Mouse (Mus musculus) liver (tissue): ENCODE measurements around the gene Ptprt.

Source experiments
- DNase-seq: peaks from one replicate; pipeline ENCODE4 v3.0.0-alpha.2; 2020; ENCODE audit warnings: mixed read lengths

The Ptprt gene

GRCm38 (mm10) chr2:162660941-162661386 is at the start of gene Ptprt:
Gene Ptprt, minus strand, starts transcription at chr2:162661147.
- no peak for DNase-seq

DNA sequence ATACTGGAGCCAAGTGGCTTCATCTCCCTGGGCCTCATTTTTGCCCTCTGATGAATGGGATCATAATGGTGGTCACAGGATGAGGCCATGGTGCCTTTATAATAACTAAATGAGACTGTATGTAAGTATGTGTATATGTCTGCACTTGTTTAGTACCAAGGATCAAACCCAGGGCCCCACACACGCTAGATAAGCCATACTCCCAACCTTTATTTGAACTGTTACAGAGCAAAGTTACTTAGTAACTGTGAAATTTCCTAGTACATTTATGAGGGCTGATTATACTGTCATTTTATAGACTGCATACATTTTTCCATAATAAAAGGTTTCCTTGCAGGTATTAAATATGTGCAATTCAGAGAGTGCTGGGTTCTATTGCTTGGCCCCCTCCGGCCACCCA is 49.5 kb upstream of the Ptprt start:
- no peak for DNase-seq

DNA sequence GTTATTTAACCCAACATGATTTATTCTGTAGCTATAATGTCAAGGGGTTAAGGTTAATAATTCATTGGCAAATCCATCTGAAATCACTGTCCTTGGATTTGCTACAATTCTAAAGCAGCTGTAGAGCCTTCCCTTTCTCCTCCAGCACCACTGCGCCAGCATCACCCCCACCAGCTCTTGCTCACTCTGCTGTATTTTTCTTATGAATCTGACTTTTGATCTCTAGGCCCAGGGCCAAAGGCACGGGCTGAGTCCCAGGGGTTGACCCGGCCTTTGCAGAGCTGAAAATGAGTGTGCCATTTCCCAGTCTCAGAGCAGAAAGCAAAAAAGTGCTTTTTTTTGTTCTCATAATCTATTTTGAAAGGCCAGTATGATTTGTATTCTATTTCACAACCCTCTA is 38.7 kb upstream of the Ptprt start:
- DNase-seq, result no peak

GRCm38 (mm10) chr2:162699036-162699435 is 38.1 kb upstream of the Ptprt start:
- DNase-seq, result no peak

DNA sequence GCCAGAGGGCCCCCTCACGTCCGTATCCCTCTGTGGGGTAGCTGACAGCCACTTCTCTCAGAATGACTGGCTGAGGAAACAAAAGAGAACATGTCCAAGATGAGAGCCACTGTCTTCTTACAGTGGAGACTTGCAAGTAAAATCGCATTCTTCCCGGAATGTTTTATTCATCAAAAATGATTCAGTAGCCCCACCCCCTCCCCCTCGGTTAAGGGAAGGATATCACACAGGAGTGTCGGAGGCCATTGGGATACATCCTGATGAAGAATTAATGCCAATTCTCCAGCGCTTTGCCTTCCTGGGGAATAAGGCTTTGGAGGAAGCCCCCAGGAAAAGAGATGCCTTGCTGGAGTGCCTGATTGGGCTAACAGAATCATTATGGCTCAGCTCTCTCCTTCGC is 37.1 kb upstream of the Ptprt start:
- no peak for DNase-seq

DNA sequence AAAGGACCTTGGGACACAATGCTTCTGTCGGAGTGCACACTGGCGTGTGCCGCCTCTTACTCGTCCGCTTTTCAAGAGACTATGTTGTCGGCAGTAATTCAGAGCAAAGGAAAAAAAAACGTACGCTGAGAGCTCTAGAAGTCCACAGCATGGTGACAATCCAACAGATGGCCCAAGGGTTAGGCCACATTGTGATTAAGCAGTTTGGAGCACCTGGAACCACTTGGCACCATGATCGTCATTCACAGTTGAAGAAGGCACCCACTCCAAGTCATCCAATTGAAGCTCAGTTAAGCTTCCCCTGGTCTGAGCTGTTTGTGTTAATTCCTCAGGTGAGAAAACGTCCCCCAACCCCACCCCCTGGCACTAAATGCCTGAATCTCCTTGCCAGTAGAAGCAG is 36.2 kb upstream of the Ptprt start:
- no peak for DNase-seq

DNA sequence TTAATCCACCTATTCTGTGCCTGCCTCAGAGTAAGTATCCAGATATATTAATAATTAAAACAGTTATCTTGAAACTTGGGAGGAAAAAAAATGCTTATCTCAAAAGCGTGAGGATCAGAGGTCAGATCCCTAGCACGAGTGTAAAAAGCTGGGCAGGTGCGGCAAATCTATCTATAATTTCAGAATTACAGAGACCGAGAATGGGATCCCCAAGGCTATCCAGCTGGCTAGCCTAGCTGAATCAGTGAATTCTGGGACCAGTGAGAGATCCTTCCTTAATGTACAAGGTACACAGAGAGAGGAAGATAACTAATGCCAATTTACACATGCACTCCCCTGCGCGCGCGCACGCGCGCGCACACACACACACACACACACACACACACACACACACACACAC is 31.2 kb upstream of the Ptprt start:
- DNase-seq, result no peak

- DNase-seq, result peak; percentile 8
Measured at GRCm38 (mm10) chr2:162682674-162683073, 21.7 kb upstream of the Ptprt start.

DNA sequence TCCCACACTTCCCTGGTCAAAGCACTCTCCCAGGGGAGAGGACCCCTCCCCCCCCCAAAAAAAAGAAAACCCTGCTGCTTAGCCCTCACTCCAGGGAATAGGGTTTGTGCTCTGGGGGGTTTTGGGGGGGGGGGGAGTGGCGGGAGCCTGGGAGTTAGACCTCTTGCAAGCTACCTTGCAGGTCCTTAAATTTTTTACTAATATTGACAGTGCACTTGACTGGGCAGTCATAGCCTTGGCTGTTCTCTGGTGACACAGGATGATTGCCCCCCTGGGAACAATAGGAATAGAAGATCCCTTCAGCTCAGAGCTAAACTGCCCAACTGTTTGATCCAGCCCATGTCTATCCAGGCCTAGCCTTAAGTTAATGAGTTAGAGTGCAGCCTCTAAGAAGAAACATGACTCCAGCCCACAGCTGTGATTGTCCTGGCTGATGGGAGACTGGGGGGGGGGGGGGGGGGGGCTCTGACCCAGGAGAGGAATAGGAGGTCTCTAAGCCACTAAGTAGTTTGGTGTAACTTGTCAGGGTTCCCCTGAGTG is 1.6 kb upstream of the Ptprt start:
- DNase-seq, result no peak

DNA sequence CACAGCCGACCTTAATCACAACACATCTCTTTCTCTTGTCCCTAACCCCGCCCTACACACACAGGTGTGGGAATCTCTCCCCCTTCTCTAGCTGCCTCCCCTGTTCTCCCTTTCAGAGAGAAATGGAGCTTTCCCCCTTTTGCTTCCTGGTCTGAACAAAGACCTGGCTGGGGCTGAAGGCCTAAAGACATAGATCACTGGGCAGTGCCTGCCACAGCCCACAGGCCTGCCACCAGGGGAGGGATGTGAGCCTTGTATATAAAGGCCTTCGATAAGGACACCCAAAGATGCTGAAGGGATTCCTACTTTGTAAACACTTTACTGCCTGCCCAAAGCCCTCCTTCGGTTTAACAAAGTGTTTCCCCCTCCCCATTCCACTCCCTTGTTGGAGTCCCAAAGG is 786 bp upstream of the Ptprt start:
- no peak for DNase-seq

DNA sequence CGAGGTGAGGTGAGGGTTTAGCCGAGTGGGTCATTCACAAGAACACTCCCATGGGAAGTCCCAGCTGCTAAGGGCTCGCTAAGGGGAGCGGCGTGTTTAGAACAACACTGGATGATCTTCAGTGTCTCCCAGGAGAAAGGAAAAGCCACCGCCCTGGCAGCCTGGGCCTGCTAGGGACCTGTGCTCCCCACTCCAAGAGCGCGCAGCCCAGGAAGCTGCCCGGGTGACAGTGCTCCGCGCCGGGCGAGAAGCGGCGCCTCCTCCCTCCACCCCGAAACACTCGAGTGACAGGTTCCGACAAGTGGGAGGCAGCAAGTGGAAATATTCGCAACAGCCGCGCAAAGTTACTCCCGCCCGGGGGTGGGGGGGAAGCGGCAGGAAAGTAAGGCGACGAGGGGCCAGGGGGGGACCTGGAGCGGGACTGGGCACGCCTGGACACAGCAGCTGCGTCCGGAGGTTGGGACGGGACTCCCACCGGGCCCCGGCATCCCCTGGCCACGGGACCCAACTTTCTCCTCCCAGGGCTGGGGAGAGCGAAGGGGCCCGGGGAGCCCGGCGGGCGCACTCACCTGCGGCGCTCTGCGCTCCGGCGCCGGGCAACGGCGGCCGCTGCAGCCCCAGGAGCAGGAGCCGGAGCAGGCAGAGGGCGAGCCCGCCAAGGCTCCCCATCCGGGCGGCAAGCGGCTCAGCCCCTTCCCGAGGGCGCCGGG is 561 bp downstream of the Ptprt start:
- no peak for DNase-seq

GRCm38 (mm10) chr2:162658997-162659396 is 1.9 kb downstream of the Ptprt start:
- DNase-seq, result peak; percentile 69

DNA sequence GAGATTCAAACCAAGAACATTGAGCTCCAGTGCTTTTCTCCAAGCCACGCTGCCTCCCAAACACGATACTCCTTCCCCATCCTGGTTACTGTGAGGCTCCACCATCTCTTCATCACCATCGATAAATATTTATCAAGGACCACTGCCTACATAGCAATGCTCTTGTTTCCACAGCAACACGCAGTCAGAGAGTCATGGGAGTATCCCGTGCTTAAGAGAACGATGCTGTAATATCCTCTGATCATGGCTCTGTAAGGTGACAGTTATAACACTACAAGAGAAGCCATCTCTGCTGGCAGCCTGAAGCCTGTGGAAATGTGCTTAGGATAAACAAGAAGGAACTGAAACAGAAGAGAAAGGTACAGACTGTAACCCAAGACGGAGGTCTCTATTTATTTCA is 3.4 kb downstream of the Ptprt start:
- DNase-seq, result no peak

- no peak for DNase-seq
Measured at GRCm38 (mm10) chr2:162654416-162654815, 6.5 kb downstream of the Ptprt start.

- no peak for DNase-seq
Measured at GRCm38 (mm10) chr2:162638676-162639075, 22.3 kb downstream of the Ptprt start.

- no peak for DNase-seq
Measured at GRCm38 (mm10) chr2:162637537-162637936, 23.4 kb downstream of the Ptprt start.

DNA sequence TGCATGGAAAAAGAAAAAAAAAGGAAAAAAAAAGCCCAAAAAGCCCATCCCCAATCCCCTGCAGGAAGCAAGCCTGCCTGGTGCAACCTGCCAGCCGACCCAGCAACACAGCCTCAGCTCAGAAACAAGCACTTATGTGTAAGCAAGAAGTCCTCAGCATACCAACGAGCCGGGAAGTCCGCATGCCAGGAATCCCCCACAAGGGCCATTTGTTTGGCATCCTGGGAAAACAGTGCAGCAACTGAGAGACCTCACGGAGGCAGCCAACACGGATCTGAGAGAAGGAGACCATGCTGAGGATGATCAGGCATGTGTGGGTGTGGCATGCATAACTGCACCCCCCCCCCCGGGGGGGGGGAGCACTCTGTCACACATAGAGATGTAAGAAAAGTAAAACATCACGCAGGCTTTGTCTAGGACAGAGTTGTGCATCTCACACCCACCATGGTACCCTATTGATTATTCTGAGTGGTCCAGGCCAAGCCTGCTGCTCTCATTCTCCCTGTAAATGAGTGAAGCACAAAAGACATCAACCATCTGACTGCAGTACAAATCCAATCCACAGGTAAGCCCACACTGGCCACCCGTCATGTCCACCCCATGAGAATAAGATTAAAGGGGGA is 24.4 kb downstream of the Ptprt start:
- DNase-seq, result no peak

DNA sequence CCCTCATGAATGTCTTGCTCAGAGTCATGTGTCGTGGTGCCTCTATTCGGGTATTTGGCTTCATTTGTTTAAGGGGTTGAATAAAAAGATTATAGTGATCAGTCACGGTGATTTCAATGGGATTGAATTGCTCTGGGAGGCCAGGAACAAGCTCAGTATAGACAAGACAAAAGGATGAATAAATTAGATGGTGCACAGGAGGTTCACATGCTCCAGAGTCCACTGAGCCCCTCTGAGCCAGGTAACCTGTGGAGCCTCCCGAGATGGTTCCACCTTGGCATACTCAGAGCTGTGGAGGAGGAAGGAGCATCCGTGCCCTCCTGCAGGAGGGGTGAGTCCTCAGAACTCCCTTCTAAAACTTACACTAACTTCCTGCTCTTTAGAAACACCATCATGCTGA is 26.0 kb downstream of the Ptprt start:
- no peak for DNase-seq

DNA sequence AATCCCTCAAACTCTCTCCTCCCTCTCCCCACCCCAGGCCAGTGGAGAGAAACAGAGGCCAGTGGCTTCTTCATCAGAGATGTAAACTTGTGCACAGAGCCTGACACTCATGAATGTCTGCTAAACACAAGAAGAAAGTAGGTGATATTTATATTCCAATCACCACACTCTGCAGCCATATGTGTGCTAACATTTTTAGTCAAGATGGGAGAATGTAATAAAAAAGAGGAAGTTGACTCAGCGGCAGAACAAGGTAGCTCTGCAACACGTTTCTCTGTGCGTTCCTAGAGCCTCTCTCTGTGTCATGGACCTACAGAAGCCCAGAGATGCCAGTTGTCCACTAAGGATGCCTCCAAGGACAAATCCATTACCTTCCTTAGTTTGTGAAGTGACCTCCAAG is 34.9 kb downstream of the Ptprt start:
- no peak for DNase-seq

DNA sequence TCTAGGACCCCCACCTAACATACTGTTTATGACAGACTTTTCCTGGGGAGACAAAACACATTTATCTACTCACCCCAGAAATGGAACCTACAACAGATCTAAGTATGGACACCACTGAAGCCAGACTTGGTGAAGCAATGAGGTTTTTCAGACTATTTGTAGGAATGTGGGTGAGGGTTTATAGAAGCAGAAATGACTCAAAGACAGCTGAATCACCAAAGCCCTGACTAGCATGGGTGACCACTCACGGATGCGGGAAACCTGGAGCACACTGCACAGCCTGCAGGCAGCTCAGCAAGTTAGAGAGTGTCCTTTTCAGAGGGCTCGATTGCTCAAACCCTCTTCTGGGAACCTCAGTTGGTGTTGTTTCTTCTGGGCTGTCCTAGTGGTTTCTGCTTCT is 36.2 kb downstream of the Ptprt start:
- no peak for DNase-seq

DNA sequence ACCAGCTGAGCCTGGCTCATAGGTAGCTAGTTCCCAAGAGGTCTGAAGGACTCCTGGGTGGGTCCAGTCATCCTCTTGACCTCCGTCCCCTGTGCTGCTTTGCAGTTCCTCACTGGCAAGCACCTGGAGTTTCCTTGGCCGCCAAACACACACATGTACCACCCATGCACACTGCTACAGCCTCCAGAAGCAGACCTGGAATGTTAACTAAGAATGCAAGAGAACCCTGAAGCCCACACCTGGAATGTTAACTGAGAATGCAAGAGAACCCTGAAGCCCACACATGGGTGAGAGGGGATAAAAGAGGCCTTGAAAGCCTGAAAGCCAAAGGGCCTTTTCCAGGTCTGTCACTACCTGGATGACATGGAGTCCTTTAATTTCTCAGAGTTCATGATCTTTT is 46.7 kb downstream of the Ptprt start:
- DNase-seq, result no peak

GRCm38 (mm10) chr2:162613480-162613879 is 47.5 kb downstream of the Ptprt start:
- no peak for DNase-seq

- no peak for DNase-seq
Measured at GRCm38 (mm10) chr2:162602721-162603120, 58.2 kb downstream of the Ptprt start.

- no peak for DNase-seq
Measured at GRCm38 (mm10) chr2:162591388-162591787, 69.6 kb downstream of the Ptprt start.

DNA sequence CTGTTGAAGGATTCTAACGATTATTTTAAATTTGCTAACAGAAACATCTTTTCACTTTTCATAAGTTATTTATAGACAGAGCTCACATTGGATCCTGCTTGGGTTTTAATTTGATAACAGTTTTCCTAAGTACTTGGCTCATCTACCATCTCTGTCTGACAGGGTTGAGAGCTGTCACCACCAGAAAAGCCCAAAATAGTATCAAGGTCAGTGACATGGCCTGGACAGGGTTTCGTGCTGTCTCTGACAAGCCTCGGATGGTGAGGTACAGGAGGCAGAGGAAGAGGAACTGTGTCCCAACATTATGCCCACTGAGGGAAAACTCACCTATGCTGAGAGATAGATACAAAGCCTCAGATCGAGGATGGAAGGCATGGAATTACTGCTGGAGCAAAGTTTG is 79.3 kb downstream of the Ptprt start:
- no peak for DNase-seq
